Mouse (Mus musculus): ENCODE measurements around the gene Safb.

Gene Safb

DNA sequence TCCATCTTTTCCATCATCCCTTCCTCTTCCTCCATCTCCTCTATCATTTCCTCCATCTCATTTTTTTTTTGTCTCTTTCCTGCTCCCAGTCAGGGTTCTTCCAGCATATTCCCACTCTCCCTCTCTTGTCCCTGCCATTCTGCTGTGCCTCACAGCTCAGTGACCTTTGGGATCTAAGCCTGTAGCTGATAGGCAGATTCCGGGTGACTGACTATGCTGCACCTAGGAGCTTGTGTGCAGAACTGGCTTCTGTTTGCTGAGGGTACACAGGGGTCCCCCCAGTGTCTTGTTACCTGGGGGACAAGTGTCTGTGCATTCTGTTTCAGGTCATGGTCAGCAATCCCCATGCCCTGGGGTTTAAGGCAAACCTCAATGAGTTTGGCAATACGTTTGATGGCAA is 70.1 kb downstream of the Safb start:
- no peak for DNase-seq (ENCODE audit: low spot score)

DNA sequence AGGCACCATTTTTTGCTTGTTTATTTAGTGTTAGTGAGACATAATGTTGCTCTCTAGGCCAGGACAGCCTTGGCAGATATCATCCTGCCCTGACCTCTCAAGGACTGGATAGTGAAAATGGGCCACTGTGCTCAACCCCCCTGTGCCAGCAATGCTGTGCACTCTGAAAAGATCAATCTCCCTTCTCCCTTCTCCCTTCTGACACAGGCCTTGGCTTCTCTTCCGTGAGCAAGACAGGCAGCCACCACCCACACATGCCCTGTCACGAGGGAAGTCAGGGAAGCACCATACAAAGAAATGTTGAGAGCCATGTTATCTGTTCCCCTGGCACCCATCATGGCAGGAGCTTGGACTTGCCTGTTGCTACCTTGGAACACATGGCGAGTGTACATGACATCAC is 70.7 kb downstream of the Safb start:
- DNase-seq (ENCODE audit: low spot score): no peak

Measured in lung, postnatal 25 days (tissue).